Mouse (Mus musculus): ENCODE measurements around the gene Pagr1a.

Pagr1a gene

GRCm38 (mm10) chr7:127020901-127021562 is 3.9 kb upstream of the Pagr1a start, which contains the start of the genes Gm42742 and Prrt2:
Gene Gm42742, minus strand, starts transcription at chr7:127021097.
Gene Prrt2, minus strand, starts transcription at chr7:127021211.
- DNase-seq (ENCODE audit: low read depth, low spot score): peak; percentile 41

- DNase-seq (ENCODE audit: low read depth, low spot score): no peak
Measured at GRCm38 (mm10) chr7:127020491-127020890, 3.3 kb upstream of the Pagr1a start.

- no peak for DNase-seq (ENCODE audit: low read depth, low spot score)
Measured at GRCm38 (mm10) chr7:127020031-127020430, 2.9 kb upstream of the Pagr1a start.

DNA sequence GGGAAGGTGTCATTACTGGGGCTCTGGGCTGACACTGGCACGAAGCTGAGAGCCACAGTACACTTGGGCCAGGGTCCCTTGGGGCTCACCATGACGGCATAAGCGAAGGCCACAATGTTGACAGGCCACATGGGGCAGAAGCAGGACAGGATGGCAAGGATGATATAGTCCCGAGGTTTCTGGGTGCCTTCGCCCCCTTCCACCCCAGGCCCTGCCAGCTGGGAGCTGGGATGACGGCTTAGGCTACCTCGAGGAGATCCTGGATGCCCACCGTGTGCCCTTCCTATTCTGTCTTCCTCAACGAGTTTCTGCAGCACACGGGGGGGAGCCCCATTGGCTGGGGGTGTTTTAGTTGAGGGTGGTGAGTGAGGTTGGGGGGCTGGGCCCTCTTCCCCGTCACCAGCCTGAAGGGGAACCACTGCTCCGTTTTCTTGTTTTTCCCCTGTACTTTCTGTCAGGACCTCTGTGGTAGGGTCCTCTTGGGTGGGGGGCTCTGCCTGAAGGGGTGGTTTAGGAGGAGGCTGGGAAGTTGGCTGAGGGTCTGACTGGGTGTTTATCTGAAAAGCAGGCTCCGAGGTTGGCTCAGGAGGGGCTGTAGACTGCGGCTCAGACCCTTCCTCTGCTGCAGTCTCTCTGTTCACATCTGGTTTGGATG is 2.3 kb upstream of the Pagr1a start:
- DNase-seq (ENCODE audit: low read depth, low spot score): no peak

DNA sequence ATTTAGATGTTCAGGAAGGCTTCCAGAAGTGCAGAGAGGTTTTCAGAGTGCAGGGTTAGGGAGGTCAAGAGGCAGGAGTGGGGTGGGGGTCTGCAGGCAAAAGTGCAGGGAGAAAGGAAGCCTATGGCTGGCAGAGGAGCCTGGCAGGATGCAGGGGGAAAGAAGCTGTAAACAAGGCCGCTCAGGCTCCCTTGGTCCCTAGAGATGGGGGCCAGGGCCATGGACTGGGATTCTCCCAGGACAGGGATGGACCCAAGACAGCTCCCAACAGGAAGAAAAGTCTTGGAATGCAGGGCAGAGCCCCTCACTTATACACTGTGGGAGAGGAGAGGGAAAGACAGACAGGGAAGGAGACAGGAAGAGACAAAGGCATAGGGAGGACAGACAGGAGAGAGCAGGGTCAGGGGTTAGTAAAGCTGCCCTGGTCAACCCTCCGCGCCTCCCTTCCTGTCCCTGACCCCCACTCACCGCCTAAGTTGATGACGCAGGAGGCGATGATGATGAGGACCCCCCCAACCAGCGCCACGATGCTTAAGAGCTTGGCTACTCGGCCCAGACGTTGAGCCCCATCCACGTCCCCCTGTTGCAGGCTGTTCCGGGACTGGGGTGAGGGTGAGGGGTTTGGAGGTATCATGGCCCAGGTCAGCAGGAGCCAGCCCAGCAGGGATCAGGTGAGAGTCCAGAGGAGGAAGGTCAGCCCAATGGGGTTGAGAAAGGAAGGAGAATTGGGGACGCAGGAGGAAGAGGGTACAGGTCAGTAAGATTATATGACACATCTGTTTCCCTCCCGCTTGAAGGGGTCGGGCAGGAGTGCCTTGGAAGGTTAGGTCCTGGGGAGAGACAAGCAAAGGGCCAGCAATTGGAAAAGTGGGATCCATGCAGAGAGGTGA is 1.5 kb upstream of the Pagr1a start:
- DNase-seq (ENCODE audit: low read depth, low spot score): no peak

DNA sequence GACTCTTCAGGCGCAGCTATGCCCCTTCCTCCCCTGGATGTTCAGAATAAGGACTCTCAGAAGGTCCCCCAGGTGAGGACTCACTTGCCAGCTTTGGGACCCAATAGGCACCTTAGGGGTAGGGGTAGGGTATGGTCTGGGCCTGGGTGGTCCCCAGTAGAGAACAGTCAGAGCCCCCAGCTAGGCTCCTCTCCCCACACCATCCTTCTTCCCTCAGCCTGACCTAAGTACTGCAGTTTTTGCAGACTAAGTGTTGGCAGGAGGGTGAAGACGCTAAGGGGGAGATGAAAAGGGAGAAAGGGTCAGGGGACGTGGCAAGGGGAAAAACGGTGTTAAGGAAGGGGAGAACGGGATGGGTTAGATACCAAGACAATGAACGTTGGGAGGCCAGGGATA is 796 bp upstream of the Pagr1a start:
- DNase-seq (ENCODE audit: low read depth, low spot score): no peak

GRCm38 (mm10) chr7:127016486-127016938 is 640 bp downstream of the Pagr1a start:
- no peak for DNase-seq (ENCODE audit: low read depth, low spot score)

- no peak for DNase-seq (ENCODE audit: low read depth, low spot score)
Measured at GRCm38 (mm10) chr7:127016481-127016485, 869 bp downstream of the Pagr1a start, which contains the start of gene Pagr1b. Gene Pagr1b, minus strand, starts transcription at chr7:127016484.

- peak; percentile 35 for DNase-seq (ENCODE audit: low read depth, low spot score)
Measured at GRCm38 (mm10) chr7:127016081-127016480, 1.1 kb downstream of the Pagr1a start.

DNA sequence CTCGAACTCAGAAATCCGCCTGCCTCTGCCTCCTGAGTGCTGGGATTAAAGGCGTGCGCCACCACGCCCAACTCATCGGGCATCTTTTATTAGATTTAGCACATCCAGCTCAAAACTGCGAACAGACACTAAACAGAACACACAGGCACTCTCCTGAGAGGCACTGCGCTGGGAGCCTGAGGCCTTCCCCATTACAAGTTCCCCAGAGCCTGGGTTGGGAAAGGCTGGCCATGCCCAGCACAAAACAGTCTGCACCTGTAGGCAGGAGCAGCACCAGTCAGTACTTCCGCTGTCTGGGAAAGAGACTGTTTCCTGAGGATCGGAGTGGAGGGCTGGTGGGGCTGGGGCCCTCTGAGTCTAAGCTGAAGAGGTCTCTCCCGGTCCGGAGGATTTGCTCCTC is 2.2 kb downstream of the Pagr1a start:
- DNase-seq (ENCODE audit: low read depth, low spot score): no peak

DNA sequence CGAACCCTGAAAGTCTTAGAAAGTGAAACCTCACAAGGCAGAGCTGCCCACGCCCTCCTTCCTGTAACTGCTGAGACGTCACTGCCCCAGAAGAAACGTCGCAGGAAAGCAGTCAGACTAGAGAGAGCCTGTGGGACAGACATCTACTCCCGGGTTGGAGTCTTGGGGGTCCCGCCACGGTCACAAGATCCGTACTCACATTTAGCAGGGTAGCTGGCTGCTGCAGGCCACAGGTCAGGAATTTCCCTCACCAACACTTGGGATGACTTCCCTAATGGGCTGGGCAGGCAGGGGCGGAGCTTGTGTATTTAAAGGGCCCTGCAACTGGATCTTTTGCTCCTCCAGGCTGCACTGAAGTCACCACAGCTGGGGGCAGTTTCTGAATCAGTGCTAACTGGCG is 2.8 kb downstream of the Pagr1a start, which contains the start of gene Mvp:
TSS of gene Mvp (minus strand) at position 302 of the 400 bp plus-strand sequence.
- DNase-seq (ENCODE audit: low read depth, low spot score): peak; percentile 13

DNA sequence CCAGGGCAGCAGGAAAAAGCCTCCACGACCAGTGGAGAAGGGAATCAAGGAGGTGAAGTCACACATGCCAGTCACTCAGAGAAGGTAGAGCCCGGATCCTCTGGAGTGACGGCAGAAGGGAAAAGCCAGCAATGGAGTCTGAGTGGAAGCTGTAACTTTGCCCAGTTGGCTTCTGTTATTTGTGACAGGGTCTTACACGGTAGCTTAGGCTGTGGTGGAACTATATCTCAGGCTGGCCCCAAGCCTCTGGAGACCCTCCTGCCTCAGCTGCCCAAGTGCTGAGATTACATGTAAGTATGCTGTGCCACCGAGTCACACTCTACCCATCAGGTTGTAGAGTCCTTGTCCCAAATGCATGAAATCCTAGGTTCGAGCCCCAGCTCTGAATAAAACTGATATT is 3.8 kb downstream of the Pagr1a start:
- no peak for DNase-seq (ENCODE audit: low read depth, low spot score)

GRCm38 (mm10) chr7:127012845-127013244 is 4.3 kb downstream of the Pagr1a start:
- no peak for DNase-seq (ENCODE audit: low read depth, low spot score)

DNA sequence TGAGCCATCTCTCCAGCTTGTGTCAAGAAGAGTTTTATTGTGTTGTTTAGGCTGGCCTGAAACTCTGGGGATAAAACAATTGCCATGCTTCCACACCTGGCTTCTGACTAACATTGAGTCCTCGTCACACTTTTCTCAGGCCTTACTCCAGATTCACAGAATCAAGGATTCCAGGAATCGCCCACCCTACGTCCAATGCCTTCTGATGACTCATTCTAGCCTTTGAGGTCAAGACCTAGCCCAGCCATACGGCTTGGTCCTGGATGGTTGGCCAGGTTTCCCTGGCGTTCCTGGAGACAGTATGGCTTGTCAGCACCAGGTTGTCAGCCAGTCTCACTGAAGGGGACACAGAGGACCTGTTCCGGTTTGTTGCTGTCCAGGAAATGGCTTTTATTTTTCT is 4.8 kb downstream of the Pagr1a start:
- DNase-seq (ENCODE audit: low read depth, low spot score): no peak

DNA sequence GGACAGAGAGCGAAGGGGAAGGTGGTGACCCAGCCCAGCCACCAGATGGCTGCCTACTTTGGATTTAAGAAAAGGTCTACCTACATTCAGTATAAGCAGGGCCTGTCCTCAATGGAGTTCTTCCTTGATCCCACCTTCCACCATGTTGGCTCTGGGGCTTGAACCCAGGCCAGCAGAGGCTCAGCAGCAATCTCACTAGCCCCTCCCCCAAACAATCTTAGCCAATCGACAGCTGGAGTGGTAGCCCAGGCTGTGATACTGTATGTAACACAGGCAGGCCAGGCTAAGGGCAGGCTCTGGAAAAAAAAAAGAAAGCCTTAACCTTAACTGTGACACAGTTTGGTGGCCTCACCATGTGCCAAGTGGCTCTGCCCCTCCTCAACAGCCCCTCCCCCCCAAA is 5.4 kb downstream of the Pagr1a start:
- no peak for DNase-seq (ENCODE audit: low read depth, low spot score)

- DNase-seq (ENCODE audit: low read depth, low spot score): no peak
Measured at GRCm38 (mm10) chr7:127011051-127011450, 6.1 kb downstream of the Pagr1a start.

GRCm38 (mm10) chr7:127009307-127010085 is 7.7 kb downstream of the Pagr1a start:
- DNase-seq (ENCODE audit: low read depth, low spot score): no peak

- DNase-seq (ENCODE audit: low read depth, low spot score): no peak
Measured at GRCm38 (mm10) chr7:127008239-127009019, 8.7 kb downstream of the Pagr1a start.

DNA sequence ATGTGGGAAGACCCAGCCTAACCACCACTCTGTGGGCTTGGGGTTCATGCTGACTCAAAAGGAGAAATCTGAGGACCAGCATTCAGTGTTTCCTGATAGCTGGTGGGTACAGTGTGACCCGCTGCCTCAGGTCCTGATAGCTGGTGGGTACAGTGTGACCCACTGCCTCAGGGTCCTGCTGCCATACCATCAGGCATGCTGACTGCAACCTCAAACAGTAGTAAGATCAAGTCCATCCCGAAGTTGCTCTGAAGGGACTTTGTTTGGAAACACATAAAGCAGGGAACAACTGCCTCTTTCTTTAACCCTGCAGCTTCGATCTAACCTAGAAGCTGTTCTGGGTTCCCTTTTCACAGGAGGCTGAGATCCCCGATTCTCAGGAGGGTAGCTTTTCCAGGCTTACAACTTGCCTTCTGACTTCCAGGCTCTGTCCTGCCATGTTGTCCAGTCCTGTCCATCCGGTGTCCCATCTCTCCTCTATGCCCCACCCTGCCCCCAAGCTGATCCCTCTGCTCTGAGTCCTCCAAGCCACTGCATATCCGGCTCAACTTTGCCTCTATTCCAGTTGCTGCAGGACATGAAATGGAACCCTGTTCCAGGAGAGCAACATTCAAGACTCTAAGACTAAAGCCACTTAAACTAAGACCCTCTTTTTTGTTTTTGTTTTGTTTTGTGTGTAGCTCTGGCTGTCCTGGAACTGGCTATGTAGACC is 9.7 kb downstream of the Pagr1a start:
- no peak for DNase-seq (ENCODE audit: low read depth, low spot score)

- DNase-seq (ENCODE audit: low read depth, low spot score): no peak
Measured at GRCm38 (mm10) chr7:127004122-127004875, 12.9 kb downstream of the Pagr1a start.

All from embryo, embryonic 11.5 days (tissue).